Mouse (Mus musculus): ENCODE measurements around the gene Rad51c.
A peak's percentile ranks its signal among the peaks of the same experiment; 100 is the strongest.
"Not testable (repeated sequence)": the region's sequence is repeated elsewhere in the genome, so short reads cannot be mapped to it uniquely, and the experiment has no call there.

Gene Rad51c

DNA sequence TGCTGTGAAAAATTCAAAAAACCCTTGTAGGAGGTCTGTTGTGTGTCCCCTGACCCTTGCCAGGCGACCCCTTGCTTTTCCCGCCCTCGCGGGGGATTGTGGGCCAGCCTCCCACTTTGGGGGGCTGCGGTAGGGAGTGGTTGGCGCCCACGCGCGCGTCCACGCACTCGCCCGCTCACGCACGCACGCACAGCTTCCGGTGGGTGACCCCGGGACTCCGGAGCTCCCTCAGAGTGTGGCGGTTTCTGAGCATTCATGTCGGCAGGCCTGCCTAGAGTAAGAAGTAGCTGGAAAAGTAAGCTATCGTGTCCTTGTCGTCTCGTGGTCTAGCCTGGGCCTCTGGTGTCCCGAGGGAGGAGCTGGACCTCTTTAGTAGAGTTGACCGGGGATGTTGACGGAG is at the start of gene Rad51c, which contains the start of gene Tex14:
TSS of gene Rad51c (minus strand) at position 79 of the 400 bp plus-strand sequence.
TSS of gene Tex14 (plus strand) at position 190 of the 400 bp plus-strand sequence.
- peak; percentile 35 to 45 for DNase-seq (ENCODE audit: low spot score in 2 of 2)

DNA sequence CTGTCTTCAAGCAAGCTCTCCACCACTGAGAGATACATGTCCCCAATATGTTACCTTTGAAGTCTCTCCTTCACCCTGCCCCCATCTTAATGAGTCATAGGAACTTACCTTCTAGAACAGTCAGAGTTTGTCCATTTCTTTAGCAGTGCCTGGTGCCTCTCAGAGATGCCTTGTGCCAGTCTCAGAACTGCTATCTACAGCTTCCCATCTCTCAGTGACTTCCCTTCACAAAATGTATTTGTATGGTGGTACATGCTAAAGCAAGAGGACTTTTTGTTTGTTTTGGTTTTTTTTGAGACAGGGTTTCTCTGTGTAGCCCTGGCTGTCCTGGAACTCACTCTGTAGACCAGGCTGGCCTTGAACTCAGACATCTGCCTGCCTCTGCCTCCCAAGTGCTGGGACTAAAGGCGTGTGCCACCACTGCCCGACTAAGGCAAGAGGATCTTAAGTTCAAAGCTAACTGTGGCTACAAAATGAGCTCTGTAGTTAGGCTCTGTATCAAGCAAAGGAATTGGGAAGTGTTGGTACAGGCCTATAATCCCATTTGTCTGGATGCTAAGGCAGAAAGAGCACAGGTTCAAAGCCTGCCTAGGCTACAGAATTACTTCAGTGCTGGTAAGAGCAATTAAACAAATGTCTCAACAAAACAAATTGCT is 49.4 kb upstream of the Rad51c start:
- DNase-seq (ENCODE audit: low spot score in 2 of 2): no peak

DNA sequence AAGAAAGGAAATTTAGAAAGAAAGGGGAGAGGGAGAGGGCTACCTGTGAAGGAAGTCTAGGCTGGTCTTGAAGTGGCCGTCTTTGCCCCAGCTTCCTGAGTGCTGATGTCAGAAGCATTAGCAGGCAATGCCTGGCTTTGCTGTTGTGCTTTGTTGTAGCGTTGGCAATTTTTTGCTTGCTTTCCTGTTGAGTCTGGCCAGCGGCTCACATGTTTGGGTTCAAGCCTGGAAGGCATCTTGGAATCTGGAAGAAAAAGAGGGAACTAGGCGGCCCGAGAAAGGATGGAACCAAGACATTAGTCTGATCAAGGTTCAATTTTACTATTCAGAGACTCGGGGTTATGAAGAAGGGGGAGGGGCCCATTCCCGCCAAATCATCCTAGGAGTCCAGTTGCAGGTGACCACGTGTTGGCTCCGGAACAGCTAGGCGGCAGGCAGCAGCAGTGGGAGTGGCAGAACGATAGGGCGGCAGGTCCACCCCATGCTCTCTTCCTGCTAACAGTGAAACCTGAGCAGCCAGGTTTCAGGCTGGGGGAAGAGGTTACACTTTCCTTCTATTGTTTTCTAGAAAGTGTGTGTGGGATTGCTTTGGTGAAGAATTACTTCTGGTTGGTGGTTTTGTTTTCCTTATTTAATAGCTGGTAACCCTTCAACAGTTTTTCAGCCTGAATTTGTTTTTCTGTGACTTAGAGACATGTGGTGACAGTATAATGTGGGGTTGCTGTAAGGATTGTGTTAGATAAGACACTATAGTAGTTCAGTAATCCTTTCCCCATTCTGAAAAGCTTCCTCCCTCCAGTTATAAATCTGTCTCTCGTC is 48.7 kb upstream of the Rad51c start:
- DNase-seq (ENCODE audit: low spot score in 2 of 2): no peak

DNA sequence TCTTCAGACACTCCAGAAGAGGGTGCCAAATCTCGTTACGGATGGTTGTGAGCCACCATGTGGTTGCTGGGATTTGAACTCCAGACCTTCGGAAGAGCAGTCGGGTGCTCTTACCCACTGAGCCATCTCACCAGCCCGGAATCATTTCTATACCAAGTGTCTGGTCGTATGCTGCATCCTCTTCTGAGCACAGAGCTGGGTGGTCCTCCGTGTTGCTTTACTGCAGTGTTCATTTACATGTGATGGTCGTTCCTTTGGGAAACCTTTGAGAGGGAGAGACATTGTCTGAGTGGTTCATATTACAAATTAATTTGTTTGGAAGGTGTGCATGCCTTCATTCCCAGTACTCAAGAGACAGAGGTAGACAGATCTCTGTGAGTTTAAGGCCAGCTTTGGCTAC is 48.0 kb upstream of the Rad51c start:
- not testable (repeated sequence) for DNase-seq (ENCODE audit: low spot score in 2 of 2)

DNA sequence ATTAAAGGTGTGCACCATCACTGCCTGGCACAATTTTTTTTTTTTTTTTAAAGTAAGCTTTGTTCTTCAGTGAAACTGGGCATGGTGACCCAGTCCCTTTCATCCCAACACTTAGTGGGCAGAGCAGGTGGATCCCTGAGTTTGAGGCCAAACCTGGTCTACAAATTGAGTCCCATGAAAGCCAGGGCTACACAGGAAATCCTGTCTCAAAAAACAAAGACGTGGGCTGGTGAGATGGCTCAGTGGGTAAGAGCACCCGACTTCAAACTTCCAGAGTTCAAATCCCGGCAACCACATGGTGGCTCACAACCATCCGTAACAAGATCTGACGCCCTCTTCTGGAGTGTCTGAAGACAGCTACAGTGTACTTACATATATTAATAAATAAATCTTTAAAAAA is 45.1 kb upstream of the Rad51c start:
- not testable (repeated sequence) for DNase-seq (ENCODE audit: low spot score in 2 of 2)

DNA sequence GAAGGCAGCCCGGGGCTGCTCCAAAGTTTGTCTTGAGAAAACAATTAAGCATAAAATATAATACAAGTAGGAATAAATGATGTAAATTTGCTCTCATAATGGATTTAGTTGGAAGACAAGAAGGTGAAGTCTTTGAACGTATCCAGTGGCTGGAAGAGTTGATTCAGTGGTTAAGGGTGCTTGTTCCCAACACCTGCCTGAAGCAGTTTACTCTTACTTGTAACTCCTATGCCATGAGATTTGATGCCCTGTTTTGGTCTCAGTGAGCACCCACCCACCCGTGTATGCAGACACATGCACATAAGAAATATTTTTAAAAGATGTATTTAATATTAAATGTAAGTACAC is 44.4 kb upstream of the Rad51c start:
- no peak for DNase-seq (ENCODE audit: low spot score in 2 of 2)

DNA sequence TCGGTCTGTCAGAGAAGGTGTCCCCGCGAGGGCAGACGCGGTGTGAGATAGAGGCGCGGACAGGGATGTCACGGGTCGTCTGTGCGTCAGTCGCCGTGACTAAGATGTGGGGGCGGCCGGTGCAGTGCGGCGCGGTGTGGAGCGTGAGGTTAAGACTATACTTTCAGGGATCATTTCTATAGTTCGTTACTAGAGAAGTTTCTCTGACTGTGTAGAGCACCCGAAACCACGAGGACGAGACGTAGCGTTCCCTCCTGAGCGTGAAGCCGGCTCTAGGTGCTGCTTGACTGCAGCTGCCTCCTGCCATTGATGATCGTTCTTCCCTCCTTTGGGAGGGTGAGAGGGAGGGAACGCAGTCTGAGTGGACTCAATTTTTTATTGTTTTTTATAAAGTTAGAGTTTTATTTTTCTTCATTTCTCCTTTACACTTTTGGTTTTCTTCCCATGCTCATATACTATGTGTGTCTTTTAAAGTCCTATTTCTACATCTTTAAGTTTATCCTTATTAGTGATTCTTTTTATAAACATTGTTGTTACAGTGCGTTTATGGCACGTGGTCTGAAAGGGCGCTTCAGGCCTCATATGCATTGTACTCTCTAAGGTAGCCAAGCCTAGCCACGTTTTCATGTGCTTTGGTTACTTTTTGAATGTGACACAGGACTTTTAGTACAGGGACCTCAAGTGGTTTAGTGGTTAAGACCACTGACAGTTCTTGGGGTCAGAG is 43.9 kb upstream of the Rad51c start:
- peak; percentile 48 to 73 for DNase-seq (ENCODE audit: low spot score in 2 of 2)

DNA sequence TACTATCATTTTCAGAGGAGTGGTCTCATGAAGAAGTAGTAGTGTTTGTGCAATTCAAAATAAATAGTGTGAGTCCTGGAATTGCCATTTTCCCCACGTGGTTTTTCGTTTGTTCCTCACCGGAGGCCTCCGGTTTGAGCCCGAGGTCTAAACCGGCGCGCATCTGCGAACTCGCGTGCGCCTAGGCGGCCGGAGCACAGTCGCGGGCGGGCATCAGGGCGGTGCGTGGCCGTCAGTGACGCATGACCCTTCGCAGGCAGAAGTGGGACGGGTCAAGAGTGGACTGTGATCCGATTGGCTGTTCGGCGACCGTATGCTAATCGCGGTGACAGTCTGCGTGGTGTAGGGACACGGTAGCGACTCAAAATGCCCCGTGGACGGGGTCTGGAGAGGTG is 43.3 kb upstream of the Rad51c start:
- DNase-seq (ENCODE audit: low spot score in 2 of 2): peak; percentile 90

DNA sequence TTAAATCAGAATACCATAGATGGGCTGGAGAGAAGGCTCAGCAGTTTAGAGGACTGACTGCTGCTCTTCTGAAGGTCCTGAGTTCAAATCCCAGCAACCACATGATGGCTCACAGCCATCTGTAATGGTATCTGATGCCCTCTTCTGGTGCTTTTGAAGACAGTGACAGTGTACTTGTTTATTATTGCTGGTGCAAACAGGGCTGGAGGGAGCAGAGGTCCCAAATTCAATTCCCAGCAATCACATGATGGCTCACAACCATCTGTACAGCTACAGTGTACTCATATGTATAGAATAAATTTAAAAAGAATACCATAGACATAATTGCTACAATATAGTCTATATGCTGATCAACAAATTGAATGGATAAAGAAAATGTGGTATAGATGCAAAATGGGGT is 42.7 kb upstream of the Rad51c start:
- DNase-seq (ENCODE audit: low spot score in 2 of 2): no peak

DNA sequence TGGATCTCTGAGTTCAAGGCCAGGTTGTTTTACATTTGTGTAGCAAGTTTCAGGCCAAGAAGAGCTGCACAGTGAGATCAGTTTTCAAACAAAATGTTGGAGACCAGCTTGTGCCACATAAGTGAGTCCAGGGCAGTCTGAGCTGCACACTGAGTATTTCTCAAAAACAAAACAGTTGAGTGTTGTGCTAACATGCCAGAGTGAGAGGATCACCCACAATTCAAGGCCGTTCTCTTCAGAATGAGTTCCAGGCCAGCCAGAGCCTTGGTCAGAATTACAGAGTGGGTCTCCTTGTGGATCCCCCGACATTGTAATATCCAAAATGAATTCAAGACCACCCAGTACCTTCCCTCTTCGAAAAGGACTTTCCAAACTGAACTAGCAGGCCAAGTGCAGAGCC is 41.4 kb upstream of the Rad51c start:
- DNase-seq (ENCODE audit: low spot score in 2 of 2): no peak

DNA sequence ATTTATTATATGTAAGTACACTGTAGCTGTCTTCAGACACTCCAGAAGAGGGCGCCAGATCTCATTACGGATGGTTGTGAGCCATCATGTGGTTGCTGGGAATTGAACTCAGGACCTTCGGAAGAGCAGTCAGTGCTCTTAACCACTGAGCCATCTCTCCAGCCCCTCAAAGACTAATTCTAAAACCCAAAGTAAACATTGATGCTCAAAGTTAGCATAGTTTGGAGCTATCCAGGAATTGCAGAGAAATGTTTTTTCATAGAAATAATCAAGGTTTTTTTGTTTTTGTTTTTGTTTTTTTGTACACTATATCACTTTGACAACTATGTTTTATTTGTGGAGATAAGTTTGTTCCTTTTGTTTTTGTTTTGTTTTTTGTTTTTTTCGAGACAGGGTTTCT is 40.8 kb upstream of the Rad51c start:
- DNase-seq (ENCODE audit: low spot score in 2 of 2): not testable (repeated sequence)

DNA sequence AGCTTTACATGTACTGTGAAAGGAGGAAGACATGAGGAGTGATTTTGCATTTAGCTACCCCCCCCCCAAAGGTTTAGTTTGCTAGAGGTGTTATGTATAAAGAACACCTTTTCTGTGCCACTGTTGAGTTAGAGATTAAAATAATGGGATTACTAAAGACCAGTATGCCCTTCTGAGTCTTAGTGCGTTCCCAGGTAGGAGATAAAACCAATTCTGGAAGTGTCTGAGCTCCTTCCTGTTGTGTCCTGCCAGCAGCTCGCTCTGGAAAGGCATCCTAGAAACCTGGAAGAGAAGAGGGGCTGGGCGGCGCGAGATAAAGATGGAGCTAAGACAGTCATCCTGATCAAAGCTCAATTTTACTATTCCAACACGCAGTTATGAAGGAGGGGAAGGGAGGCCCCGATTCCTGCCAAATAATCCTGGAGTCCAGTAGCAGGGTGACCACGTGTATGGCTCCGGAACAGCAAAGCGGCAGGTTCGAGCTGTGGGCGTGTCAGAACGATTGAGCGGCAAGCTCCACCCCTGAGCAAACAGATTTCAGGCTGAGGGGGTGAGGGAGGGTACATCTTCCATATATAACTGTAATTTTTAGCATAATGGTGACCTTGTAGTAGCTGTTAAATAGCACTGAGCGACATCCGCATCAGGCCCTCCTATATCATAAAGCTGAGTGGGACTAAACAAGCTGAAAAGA is 40.1 kb upstream of the Rad51c start:
- no peak for DNase-seq (ENCODE audit: low spot score in 2 of 2)

DNA sequence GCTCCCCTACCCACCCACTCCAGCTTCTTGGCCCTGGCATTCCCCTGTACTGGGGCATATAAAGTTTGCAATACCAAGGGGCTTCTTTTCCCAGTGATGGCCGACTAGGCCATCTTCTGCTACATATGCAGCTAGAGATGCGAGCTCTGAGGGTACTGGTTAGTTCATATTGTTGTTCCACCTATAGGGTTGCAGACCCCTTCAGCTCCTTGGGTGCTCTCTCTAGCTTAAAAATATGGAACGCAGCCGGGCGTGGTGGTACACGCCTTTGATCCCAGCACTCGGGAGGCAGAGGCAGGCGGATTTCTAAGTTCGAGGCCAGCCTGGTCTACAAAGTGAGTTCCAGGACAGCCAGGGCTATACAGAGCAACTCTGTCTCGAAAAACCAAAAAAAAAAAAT is 39.3 kb upstream of the Rad51c start:
- DNase-seq (ENCODE audit: low spot score in 2 of 2): not testable (repeated sequence)

DNA sequence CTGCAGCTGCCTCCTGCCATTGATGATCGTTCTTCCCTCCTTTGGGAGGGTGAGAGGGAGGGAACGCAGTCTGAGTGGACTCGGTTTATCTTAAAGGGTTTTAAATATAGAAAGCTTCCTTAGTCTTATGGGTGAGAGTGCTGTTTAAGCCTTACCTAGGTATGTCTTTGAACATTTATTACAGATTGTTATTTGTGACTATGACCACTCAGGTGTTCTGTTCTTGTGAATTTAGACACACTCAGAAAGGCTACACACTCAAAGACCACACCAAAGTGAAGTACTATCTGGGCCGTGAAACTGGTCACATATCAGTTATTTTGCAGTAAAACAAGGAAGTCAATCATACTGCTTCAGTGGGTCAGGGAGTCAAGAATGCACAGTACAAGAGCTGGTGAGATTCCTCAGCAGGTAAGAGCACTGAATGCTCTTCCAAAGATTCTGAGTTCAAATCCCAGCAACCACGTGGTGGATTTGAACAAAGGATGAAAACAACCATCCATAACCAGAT is 38.7 kb upstream of the Rad51c start:
- peak; percentile 54 to 81 for DNase-seq (ENCODE audit: low spot score in 2 of 2)

DNA sequence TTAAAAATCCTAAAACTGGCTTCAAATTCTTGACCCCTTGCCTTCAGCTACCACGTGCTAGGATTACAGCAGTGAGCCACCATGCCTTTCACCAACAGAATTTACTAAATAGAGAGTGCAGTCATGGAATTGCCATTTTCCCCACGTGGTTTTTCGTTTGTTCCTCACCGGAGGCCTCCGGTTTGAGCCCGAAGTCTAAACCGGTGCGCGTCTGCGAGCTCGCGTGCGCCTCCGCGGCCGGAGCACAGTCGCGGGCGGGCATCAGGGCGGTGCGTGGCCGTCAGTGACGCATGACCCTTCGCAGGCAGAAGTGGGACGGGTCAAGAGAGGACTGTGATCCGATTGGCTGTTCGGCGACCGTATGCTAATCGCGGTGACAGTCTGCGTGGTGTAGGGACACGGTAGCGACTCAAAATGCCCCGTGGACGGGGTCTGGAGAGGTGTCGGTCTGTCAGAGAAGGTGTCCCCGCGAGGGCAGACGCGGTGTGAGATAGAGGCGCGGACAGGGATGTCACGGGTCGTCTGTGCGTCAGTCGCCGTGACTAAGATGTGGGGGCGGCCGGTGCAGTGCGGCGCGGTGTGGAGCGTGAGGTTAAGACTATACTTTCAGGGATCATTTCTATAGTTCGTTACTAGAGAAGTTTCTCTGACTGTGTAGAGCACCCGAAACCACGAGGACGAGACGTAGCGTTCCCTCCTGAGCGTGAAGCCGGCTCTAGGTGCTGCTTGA is 38.1 kb upstream of the Rad51c start:
- peak; percentile 76 to 78 for DNase-seq (ENCODE audit: low spot score in 2 of 2)

DNA sequence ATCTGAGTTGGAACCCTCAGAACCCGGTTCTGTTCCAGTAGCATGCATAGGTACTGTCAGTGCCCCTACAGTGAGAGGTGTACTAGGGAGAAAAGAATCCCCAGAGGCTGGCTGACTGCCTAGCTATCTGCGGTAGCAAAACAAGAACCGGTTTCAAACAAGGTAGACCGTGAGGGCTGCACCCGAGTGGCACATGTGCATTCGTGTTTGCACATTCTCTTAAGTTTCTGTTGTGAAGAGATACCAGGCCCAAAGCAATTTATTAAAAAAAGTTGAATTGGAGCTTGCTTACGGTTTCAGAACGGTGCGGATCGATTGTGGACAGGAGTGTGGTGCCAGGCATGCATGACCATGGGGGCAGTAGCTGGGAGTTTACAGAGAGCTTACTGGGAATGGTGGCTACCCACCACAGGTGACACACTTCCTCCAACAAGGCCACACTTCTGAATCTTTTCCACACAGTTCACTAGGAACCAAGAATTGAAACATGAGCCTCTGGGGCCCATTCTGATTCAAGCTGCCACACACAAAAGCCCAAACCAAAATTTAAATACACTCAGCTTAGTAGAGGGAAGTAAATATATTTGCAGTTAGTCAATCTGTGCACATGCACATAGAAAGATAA is 35.2 kb upstream of the Rad51c start:
- DNase-seq (ENCODE audit: low spot score in 2 of 2): no peak

DNA sequence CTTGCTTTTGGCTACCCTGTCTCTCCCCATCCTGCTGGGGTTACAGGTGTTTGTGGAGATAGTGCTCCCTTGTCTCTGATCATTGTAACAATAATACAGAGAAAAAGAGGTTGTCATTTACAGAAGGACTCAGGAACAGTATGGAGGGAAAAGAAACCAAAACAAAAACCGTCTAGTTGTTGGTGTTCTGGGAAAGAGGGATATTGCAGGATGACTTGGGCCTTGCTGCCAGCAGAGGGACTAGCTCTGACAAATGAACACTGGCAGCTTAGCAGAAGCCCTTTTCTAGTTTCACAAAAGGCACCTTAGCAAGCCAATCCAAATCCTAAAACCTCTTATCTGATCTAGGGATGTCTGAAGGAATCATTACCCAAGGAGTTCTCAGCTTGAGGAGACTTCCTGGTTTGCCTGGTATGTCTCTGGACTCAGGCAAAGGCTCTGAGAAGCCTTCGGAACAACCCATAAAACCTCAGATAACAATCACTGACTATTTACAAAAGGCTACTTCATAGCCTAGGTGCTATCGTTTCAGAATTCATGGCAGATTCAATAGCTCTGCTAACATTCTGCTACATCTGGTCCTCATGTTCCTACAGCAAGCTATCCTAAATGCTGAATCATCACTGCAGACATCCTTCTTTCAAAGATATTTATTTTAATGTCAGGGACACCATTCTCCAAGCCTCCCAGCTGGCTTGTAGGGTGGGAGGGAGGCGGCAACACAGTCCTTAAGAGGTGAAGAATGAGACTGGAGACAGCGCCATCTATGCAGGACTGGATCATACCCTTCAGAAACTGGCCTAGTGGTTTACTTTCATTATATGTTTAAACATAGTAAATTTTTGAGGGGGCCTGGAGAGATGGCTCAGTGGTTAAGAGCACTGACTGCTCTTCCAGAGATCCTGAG is 31.8 kb upstream of the Rad51c start:
- DNase-seq (ENCODE audit: low spot score in 2 of 2): no peak

DNA sequence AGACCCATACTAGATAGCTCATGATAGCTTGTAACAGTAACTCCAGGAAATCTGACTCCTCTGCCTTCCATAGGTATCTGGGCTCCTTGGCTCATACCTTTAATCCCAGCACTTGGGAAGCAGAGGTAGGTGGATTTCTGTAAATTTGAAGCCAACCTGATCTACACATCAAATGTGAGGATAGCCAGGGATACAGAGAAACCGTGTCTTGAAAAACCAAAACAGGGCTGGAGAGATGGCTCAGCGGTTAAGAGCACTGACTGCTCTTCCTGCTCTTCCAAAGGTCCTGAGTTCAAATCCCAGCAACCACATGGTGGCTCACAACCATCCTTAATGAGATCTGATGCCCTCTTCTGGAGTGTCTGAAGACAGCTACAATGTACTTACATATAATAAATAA is 30.4 kb upstream of the Rad51c start:
- not testable (repeated sequence) for DNase-seq (ENCODE audit: low spot score in 2 of 2)

DNA sequence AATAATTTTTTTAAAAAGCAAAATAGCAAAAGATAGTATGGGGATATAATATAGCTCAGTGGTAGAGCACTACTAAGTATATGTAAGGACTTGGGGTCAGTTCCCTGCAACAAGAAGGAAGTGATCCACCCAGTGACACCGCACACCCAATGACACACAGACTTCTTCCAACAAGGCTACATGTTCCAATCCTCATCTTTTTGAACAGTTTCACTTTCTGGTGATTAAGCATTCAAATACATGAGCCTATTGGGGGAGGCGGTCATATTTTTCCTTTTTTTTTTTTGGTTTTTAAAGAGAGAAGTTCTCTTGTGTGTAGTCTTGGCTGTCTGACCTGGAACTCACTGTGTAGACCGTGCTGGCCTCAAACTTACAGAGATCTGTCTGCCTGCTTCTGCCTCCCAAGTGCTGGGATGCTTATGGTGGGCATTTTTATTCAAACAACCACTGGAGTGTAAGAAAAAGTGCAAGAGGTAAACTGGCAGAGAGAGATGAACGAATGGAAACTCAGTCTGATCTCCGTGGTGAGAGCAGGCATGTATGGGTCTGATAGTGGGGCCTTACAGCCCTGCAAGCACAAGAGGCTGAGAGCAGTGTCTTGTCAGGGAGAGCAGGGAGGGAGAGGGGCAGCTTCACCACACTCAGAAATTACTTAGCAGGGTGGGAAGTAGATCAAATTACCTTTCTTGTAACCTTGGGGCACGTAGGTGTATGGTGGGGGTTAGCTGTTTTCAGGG is 28.3 kb upstream of the Rad51c start:
- DNase-seq (ENCODE audit: low spot score in 2 of 2): no peak
